Mouse (Mus musculus): ENCODE measurements around the gene Gm3173.
"Not testable (repeated sequence)": the region's sequence is repeated elsewhere in the genome, so short reads cannot be mapped to it uniquely, and the experiment has no call there.

The Gm3173 gene

GRCm38 (mm10) chr14:4430692-4431091 is at the start of gene Gm3173:
Gene Gm3173, plus strand, starts transcription at chr14:4430992.
- not testable (repeated sequence) for DNase-seq (ENCODE audit: low spot score)

DNA sequence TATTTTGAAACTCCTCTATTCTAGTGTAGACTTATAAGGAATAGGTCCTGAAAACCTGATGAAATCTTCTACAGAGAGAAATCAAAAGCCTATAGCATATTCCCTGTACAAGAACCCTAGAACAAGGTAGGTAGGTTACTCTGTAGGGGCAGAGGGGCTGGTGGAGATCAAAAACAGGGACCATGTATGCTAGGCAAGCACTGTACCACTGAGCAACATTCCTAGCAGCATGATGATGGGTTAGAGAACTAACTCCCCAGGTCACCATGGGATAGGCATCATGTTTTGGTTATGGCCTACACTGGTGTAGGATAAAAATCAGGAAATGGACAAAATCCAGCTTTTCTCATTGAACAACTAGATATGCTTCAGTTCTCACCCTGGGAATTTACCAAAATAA is 45.2 kb upstream of the Gm3173 start:
- DNase-seq (ENCODE audit: low spot score) = not testable (repeated sequence)

GRCm38 (mm10) chr14:4392841-4393530 is 37.8 kb upstream of the Gm3173 start:
- not testable (repeated sequence) for DNase-seq (ENCODE audit: low spot score)

DNA sequence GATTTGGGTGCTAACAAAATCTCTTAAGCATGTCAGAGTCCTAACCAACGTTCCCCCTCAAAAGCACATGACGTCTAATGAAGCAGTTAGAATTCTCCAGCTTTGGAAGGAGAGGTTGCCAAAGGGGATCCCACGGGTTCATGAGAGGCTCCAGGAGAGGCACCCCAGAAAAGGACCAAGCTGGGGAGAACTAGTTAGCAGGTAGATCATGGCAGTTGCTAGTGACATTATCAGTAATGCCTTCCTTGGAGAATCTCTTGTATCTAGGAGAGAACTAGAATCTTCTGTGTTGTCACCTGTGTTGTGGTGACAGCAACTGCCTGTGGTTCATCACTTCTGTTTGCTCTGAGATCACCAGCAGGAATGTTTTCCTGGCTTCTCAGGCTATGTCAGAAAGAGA is 33.6 kb upstream of the Gm3173 start, which contains the start of gene Gm3159:
TSS of gene Gm3159 (plus strand) at position 301 of the 400 bp plus-strand sequence.
- DNase-seq (ENCODE audit: low spot score) = not testable (repeated sequence)

DNA sequence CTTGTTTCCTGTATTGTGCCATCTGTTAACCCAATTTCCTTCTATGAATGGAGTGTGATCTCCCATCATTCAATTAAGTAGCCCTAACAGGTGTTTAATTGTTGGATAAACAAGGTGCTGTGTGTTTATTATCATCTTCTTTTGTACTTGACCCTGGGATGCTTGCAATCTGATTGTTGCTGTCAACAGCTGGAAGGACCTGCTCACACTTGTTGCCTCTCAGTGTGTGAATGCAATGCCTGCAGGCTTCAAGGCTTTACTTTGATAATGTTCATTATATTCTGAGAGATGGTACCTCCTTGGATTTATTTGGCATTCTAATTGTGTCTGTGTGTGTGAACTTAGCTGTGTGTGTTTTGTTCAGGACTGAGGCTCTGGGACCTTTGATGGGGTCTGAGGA is 32.2 kb upstream of the Gm3173 start:
- DNase-seq (ENCODE audit: low spot score) = not testable (repeated sequence)

DNA sequence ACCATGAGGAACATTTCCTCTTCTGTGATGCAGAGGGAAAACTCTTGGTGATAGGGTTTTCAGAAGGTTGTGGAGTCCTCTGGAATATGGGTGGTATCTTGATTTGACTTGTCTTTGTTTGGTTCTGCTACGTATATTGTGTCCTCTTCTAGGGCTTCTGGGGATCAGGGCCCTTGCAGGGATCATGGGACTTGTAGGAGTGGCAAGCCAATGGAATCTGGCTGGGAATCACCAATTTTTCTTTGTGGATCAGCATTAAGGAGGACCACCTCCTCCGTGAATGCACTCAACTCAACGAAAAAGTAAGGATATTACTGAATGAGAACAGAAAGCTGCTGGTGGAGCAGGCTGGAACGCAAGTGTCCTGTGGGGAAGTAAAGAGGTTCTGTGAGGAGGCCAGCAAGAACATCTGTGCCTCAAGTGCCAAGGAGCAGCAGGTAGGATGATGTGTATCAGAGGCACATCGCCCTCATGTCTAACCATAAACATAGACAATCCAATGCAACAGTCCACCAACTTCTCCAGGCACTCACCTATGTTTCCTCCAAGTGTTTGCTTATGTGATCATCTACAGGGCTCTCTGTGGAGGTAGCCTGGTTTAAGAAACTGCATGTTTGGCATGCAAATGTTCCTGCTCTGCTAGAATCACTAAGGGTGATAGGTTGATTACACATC is 30.5 kb upstream of the Gm3173 start:
- DNase-seq (ENCODE audit: low spot score) = not testable (repeated sequence)

- DNase-seq (ENCODE audit: low spot score) = not testable (repeated sequence)
These were observed 29.5 kb upstream of the Gm3173 start for GRCm38 (mm10) chr14:4401245-4401644.

GRCm38 (mm10) chr14:4403840-4404239 is 27.0 kb upstream of the Gm3173 start:
- not testable (repeated sequence) for DNase-seq (ENCODE audit: low spot score)

DNA sequence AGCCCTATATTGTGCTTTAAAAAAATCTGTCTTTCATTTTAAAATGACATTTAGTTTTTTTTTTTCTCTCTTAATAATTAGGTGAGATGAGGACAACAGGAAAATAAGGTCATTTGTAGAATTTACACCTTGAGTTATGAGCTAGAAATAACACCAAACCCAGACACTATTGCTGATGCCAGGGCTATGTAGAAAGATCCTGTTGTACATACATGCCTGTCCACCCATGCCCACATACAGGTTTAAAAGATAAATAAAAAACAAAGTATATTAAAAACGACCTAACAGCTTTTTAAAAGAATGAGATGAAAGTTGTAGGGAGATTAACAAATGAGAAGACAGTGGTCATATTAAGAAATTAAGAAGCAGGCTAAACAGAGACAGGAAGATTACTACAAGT is 20.9 kb upstream of the Gm3173 start:
- not testable (repeated sequence) for DNase-seq (ENCODE audit: low spot score)

DNA sequence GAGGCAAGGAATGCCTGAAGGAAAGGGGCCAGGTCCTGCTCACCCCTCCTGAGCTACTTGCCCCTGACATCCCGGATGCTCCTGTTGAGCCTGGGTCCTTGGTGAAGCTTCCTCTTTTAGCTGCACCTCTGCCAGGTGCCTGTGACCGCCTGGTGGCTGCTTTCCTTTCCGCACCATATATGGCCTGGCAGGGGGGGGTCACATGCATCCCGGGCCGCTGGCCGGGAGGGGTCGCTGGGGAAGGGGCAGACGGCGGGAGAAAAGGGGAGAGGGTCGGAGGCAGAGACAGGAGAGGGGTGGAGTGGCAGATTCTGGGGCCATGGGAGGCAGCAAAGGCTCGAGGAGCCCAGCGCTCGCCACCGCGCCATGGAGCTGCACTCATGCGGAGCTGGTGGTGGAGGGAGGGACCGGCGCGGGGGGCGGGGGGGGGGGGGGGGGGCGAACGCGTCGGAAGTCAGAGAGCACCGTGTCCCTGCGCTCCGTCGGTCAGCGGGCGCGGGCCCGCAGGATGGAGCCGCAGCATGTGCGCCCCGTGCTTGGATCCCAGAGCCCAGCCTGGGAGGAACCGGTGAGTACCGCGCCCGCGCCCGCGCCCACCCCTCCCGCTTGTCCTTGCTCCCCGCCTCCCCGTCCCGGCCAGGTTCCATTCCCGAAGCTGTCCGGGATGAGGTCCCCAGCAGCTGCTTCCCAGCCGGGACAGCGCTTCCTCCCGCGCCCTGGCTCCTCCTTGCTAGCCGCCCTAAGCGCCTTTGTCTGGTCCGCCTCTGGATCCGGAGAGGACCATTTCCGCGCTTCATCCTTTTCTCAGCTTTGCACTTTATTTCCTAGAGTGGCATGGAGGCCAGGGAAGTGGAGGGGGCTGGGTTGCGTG is 15.6 kb upstream of the Gm3173 start, which contains the start of gene Gm3164:
TSS of gene Gm3164 (plus strand) at position 484 of the 871 bp plus-strand sequence.
- not testable (repeated sequence) for DNase-seq (ENCODE audit: low spot score)

DNA sequence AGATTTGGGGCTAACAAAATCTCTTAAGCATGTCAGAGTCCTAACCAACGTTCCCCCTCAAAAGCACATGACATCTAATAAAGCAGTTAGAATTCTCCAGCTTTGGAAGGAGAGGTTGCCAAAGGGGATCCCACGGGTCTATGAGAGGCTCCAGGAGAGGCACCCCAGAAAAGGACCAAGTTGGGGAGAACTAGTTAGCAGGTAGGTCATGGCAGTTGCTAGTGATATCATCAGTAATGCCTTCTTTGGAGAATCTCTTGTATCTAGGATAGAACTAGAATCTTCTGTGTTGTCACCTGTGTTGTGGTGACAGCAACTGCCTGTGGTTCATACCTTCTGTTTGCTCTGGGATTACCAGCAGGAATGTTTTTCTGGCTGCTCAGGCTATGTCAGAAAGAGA is 50.7 kb downstream of the Gm3173 start, which contains the start of gene Gm3182:
TSS of gene Gm3182 (plus strand) at position 301 of the 400 bp plus-strand sequence.
- DNase-seq (ENCODE audit: low spot score) = not testable (repeated sequence)

GRCm38 (mm10) chr14:4499425-4499824 is 68.6 kb downstream of the Gm3173 start:
- DNase-seq (ENCODE audit: low spot score) = not testable (repeated sequence)

- not testable (repeated sequence) for DNase-seq (ENCODE audit: low spot score)
These were observed 124.3 kb downstream of the Gm3173 start, which contains the start of gene Gm3047 for GRCm38 (mm10) chr14:4555105-4555504. Gene Gm3047, plus strand, starts transcription at chr14:4555405.
